Mouse (Mus musculus) heart, adult 2 months (tissue): ENCODE results near the gene Zmynd8.

Source experiments
- CTCF ChIP-seq: fragments of 200-600 bp; IDR thresholded peaks from 2 replicates; pipeline ENCODE4 v1.8.1; 2022; ENCODE audit warnings: antibody characterized with exemption, mild to moderate bottlenecking, moderate library complexity
- EP300 ChIP-seq: fragments of 200-500 bp; IDR thresholded peaks from 2 replicates; pipeline ENCODE4 v1.6.1; 2011; ENCODE audit warnings: low read depth, low read length, control low read depth; ENCODE audit not compliant: insufficient read depth
- POLR2A ChIP-seq: fragments of 200-500 bp; IDR thresholded peaks from 2 replicates; pipeline ENCODE4 v1.6.1; 2011; ENCODE audit warnings: mild to moderate bottlenecking, low read depth, low read length, control low read depth; ENCODE audit not compliant: insufficient read depth

DNA sequence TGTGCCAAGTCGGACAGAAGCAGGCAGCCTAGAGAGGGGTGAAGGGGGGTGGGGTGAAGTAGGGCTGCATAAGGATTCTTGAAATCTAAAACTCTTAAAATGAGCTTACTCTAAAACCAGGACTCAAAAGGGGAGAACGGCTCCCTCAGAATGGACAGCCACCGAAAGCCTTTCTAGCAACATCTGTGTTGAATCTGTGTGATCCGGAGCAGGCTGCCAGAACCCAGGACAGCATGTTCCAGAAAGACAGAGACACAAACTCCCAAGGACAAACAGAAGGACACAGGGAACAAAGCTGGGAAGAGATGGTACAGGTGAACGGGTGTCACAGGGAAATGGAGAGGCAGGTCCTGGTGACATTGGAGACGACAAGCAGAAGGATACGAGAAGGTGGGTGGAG lies 25.6 kb downstream of the Zmynd8 start:
- TF ChIP-seq CTCF (no peak), EP300 (peak; percentile 91), POLR2A (no peak)
